Mouse (Mus musculus) lung, embryonic 15.5 days (tissue): ENCODE data around the gene Kcnn1. TPM values are rescaled to one million over a fixed set of nuclear protein-coding genes. Genes with fewer than 3 reads are reported as not detected.

ENCODE experiments used
- ATAC-seq: fragments of 200-750 bp; cut with Nextera tagmentation; 2 replicates; pipeline ENCODE4 v1.8.0; 2017; ENCODE audit warnings: moderate number of reproducible peaks, borderline replicate concordance; ENCODE audit not compliant: low FRiP score, low TSS enrichment; ENCODE audit errors: extremely low read depth
- H3K27ac ChIP-seq: fragments of 300-500 bp; sonication (generic); 2 replicates; pipeline ENCODE4 v1.5.1; 2015; ENCODE audit warnings: moderate library complexity, mild to moderate bottlenecking, inconsistent platforms
- H3K27me3 ChIP-seq: fragments of 300-500 bp; sonication (generic); 2 replicates; pipeline ENCODE4 v1.6.1; 2015; ENCODE audit warnings: inconsistent platforms
- H3K36me3 ChIP-seq: fragments of 300-500 bp; sonication (generic); 2 replicates; pipeline ENCODE4 v1.6.1; 2015; ENCODE audit warnings: inconsistent platforms
- H3K4me1 ChIP-seq: fragments of 300-500 bp; sonication (generic); 2 replicates; pipeline ENCODE4 v1.6.1; 2015; ENCODE audit warnings: inconsistent platforms
- H3K4me2 ChIP-seq: fragments of 300-500 bp; sonication (generic); 2 replicates; pipeline ENCODE4 v1.6.1; 2015; ENCODE audit warnings: inconsistent platforms, mild to moderate bottlenecking, moderate library complexity
- H3K4me3 ChIP-seq: fragments of 300-500 bp; sonication (generic); 2 replicates; pipeline ENCODE4 v1.5.1; 2015; ENCODE audit warnings: mild to moderate bottlenecking, inconsistent platforms
- H3K9ac ChIP-seq: fragments of 300-500 bp; sonication (generic); 2 replicates; pipeline ENCODE4 v1.6.1; 2015; ENCODE audit warnings: inconsistent platforms
- H3K9me3 ChIP-seq: fragments of 300-500 bp; sonication (generic); 2 replicates; pipeline ENCODE4 v1.6.1; 2016; ENCODE audit warnings: inconsistent platforms
- WGBS: fragments of 180-500 bp; shearing (Covaris S2); methylation state at CpG from one replicate; pipeline ENCODE4 v1.1.7; 2015; 5-methylcytosine and 5-hydroxymethylcytosine counted together
- polyA plus RNA-seq: library from polyadenylated mRNA; unstranded; fragments of >200 nt; fragmentation: Nextera tagmentation; extraction: Ambion mirVana; gene quantifications from 2 replicates; pipeline ENCODE4 v1.2.1, GENCODE M21; 2015

Gene Kcnn1
- polyA plus RNA-seq, 1 experiment from 2014 or later: 1.2 TPM

- H3K36me3 ChIP-seq: no peaks in the 10 kb centered on the region
- no peak overlapping the region for H3K4me2 ChIP-seq
- H3K9me3 ChIP-seq: no peaks in the 10 kb centered on the region
- H3K27ac ChIP-seq: no peak overlapping the region
- H3K9ac ChIP-seq: no peak overlapping the region
- 0 out of 2 replicates have a peak, but pooled peaks cover 7% of the 10 kb centered on the region for H3K27me3 ChIP-seq
- H3K4me1 ChIP-seq: no peaks in the 10 kb centered on the region
- ATAC-seq: no peak
- no peak overlapping the region for H3K4me3 ChIP-seq
- 47% methylated on average over 15 of the region's 15 CpGs for WGBS
These were observed 16.5 kb downstream of the Kcnn1 start for GRCm38 (mm10) chr8:70846371-70847154.

GRCm38 (mm10) chr8:70845108-70845507, 17.9 kb downstream of the Kcnn1 start:
- no peaks in the 10 kb centered on the region for H3K36me3 ChIP-seq
- no peaks in the 10 kb centered on the region for H3K9me3 ChIP-seq
- no peak overlapping the region for H3K4me2 ChIP-seq
- no peak for ATAC-seq
- H3K4me3 ChIP-seq: no peak overlapping the region
- peaks cover 5% of the 10 kb centered on the region for H3K4me1 ChIP-seq
- no peak overlapping the region for H3K27ac ChIP-seq
- H3K27me3 ChIP-seq: 0 out of 2 replicates have a peak, but pooled peaks cover 7% of the 10 kb centered on the region
- 41% methylated on average over 5 of the region's 5 CpGs for WGBS
- no peak overlapping the region for H3K9ac ChIP-seq

- Histone ChIP-seq H3K27ac (no peak overlapping the region), H3K9me3 (no peaks in the 10 kb centered on the region), H3K27me3 (0 out of 2 replicates have a peak, but pooled peaks cover 7% of the 10 kb centered on the region), H3K36me3 (no peaks in the 10 kb centered on the region), H3K4me1 (peaks cover 7% of the 10 kb centered on the region), H3K9ac (no peak overlapping the region), H3K4me3 (no peak overlapping the region), H3K4me2 (no peak overlapping the region)
- no peak for ATAC-seq
- WGBS: 2% methylated on average over 6 of the region's 6 CpGs
These were observed 18.5 kb downstream of the Kcnn1 start for GRCm38 (mm10) chr8:70844523-70844922.

GRCm38 (mm10) chr8:70843941-70844340, 19.1 kb downstream of the Kcnn1 start:
- H3K4me1 ChIP-seq: peaks cover 7% of the 10 kb centered on the region
- H3K27me3 ChIP-seq: 0 out of 2 replicates have a peak, but pooled peaks cover 7% of the 10 kb centered on the region
- no peak overlapping the region for H3K4me3 ChIP-seq
- ATAC-seq: no peak
- no peaks in the 10 kb centered on the region for H3K36me3 ChIP-seq
- no peaks in the 10 kb centered on the region for H3K9me3 ChIP-seq
- 80% methylated on average over 8 of the region's 8 CpGs for WGBS
- no peak overlapping the region for H3K9ac ChIP-seq
- no peak overlapping the region for H3K4me2 ChIP-seq
- no peak overlapping the region for H3K27ac ChIP-seq

GRCm38 (mm10) chr8:70843214-70843773, 19.8 kb downstream of the Kcnn1 start:
- peaks cover 14% of the 10 kb centered on the region for H3K4me1 ChIP-seq
- ATAC-seq: no peak
- no peaks in the 10 kb centered on the region for H3K36me3 ChIP-seq
- H3K27me3 ChIP-seq: 0 out of 2 replicates have a peak, but pooled peaks cover 7% of the 10 kb centered on the region
- H3K4me2 ChIP-seq: no peak overlapping the region
- WGBS: 65% methylated on average over 5 of the region's 5 CpGs
- H3K4me3 ChIP-seq: no peak overlapping the region
- H3K9ac ChIP-seq: no peak overlapping the region
- H3K27ac ChIP-seq: no peak overlapping the region
- no peaks in the 10 kb centered on the region for H3K9me3 ChIP-seq

- Histone ChIP-seq H3K36me3 (no peaks in the 10 kb centered on the region), H3K4me2 (no peak overlapping the region), H3K9me3 (no peaks in the 10 kb centered on the region), H3K9ac (no peak overlapping the region), H3K27ac (no peak overlapping the region), H3K27me3 (0 out of 2 replicates have a peak, but pooled peaks cover 7% of the 10 kb centered on the region), H3K4me1 (peaks cover 16% of the 10 kb centered on the region), H3K4me3 (no peak overlapping the region)
- ATAC-seq: no peak
- 64% methylated on average over 25 of the region's 25 CpGs for WGBS
These were observed 20.6 kb downstream of the Kcnn1 start for GRCm38 (mm10) chr8:70842484-70842883.

GRCm38 (mm10) chr8:70841147-70842072, 21.6 kb downstream of the Kcnn1 start:
- Histone ChIP-seq H3K4me2 (no peak overlapping the region), H3K27ac (no peak overlapping the region), H3K4me3 (no peak overlapping the region), H3K9me3 (no peaks in the 10 kb centered on the region), H3K4me1 (peaks cover 16% of the 10 kb centered on the region), H3K27me3 (0 out of 2 replicates have a peak, but pooled peaks cover 2% of the 10 kb centered on the region), H3K9ac (no peak overlapping the region), H3K36me3 (no peaks in the 10 kb centered on the region)
- no peak for ATAC-seq
- WGBS: 25% methylated on average over 22 of the region's 22 CpGs

GRCm38 (mm10) chr8:70840590-70840989, 22.5 kb downstream of the Kcnn1 start:
- Histone ChIP-seq H3K27ac (no peak overlapping the region), H3K9me3 (no peaks in the 10 kb centered on the region), H3K4me3 (no peak overlapping the region), H3K4me2 (no peak overlapping the region), H3K4me1 (peaks cover 16% of the 10 kb centered on the region), H3K36me3 (no peaks in the 10 kb centered on the region), H3K27me3 (no peaks in the 10 kb centered on the region), H3K9ac (no peak overlapping the region)
- WGBS: 45% methylated on average over 10 of the region's 10 CpGs
- no peak for ATAC-seq

GRCm38 (mm10) chr8:70839408-70840351, 23.4 kb downstream of the Kcnn1 start, which contains the start of gene Arrdc2:
Gene Arrdc2 (minus strand): TSS chr8:70839720.
- peak within 1 kb of the TSS; percentile 91 for H3K27ac ChIP-seq

GRCm38 (mm10) chr8:70838654-70839407, 24.2 kb downstream of the Kcnn1 start:
- Histone ChIP-seq H3K27ac (peak overlapping the region; percentile 91), H3K4me2 (peak overlapping the region; percentile 89), H3K9ac (peak overlapping the region; percentile 77), H3K36me3 (no peaks in the 10 kb centered on the region), H3K4me1 (peaks cover 18% of the 10 kb centered on the region), H3K27me3 (no peaks in the 10 kb centered on the region), H3K9me3 (no peaks in the 10 kb centered on the region), H3K4me3 (peak overlapping the region; percentile 77)
- whole genome bisulfite sequencing: 2% methylated on average over 66 of the region's 66 CpGs
- ATAC-seq: peak; percentile 46

More at GRCm38 (mm10) chr8:70839408-70840351, 23.4 kb downstream of the Kcnn1 start, which contains the start of gene Arrdc2:
- Histone ChIP-seq H3K36me3 (no peaks in the 10 kb centered on the region), H3K4me2 (peak within 1 kb of the TSS; percentile 89), H3K4me1 (peaks cover 16% of the 10 kb centered on the region), H3K9ac (peak within 1 kb of the TSS; percentile 77), H3K4me3 (peak within 1 kb of the TSS; percentile 77), H3K9me3 (no peaks in the 10 kb centered on the region), H3K27me3 (no peaks in the 10 kb centered on the region)
- 1% methylated on average over 55 of the region's 55 CpGs for WGBS
- ATAC-seq: peak; percentile 97
